Mouse (Mus musculus) erythroblast, embryonic 14.5 days (primary cell): Measurements from ENCODE around the gene Ccer1.

Source experiments
- GATA1 ChIP-seq: IDR thresholded peaks from 2 replicates; pipeline ENCODE4 v1.6.1; 2012; ENCODE audit warnings: low read length, inconsistent platforms, mixed read lengths
- TAL1 ChIP-seq: IDR thresholded peaks from 3 replicates; pipeline ENCODE4 v1.6.1; 2012; ENCODE audit warnings: low read length, inconsistent platforms, mixed read lengths

GRCm38 (mm10) chr10:97722709-97723108, 29.9 kb downstream of the Ccer1 start:
- TF ChIP-seq TAL1 = no peak
- TF ChIP-seq GATA1 = no peak
